Mouse (Mus musculus) stomach, postnatal 0 days (tissue): ENCODE results near the gene Msantd4. TPM values are rescaled to one million over a fixed set of nuclear protein-coding genes. Genes with fewer than 3 reads are reported as not detected.
"Not testable (repeated sequence)": the region's sequence is repeated elsewhere in the genome, so short reads cannot be mapped to it uniquely, and the experiment has no call there.

Experiments used
- ATAC-seq: fragments of 200-750 bp; cut with Nextera tagmentation; 2 replicates; pipeline ENCODE4 v1.8.0; 2017; ENCODE audit not compliant: low FRiP score, low TSS enrichment
- DNase-seq: peaks from one replicate; pipeline ENCODE4 v3.0.0-alpha.2; 2016; ENCODE audit warnings: low spot score
- H3K27ac ChIP-seq: fragments of 300-500 bp; sonication (generic); replicated peaks from 2 replicates; pipeline ENCODE4 v1.5.1; 2014; ENCODE audit warnings: mild to moderate bottlenecking, control low read depth
- H3K27me3 ChIP-seq: fragments of 300-500 bp; sonication (generic); 2 replicates; pipeline ENCODE4 v1.6.1; 2014; ENCODE audit warnings: low read length; ENCODE audit not compliant: control insufficient read depth, insufficient read depth
- H3K36me3 ChIP-seq: fragments of 300-500 bp; sonication (generic); 2 replicates; pipeline ENCODE4 v1.6.1; 2014; ENCODE audit warnings: low read length, mixed read lengths; ENCODE audit not compliant: control insufficient read depth, insufficient read depth
- H3K4me1 ChIP-seq: fragments of 300-500 bp; sonication (generic); replicated peaks from 2 replicates; pipeline ENCODE4 v1.6.1; 2014; ENCODE audit warnings: antibody characterized with exemption; ENCODE audit not compliant: control insufficient read depth, insufficient read depth
- H3K4me2 ChIP-seq: fragments of 300-500 bp; sonication (generic); replicated peaks from 2 replicates; pipeline ENCODE4 v1.6.1; 2014; ENCODE audit warnings: low read depth, mild to moderate bottlenecking, control low read depth, moderate library complexity
- H3K4me3 ChIP-seq: fragments of 300-500 bp; sonication (generic); 2 replicates; pipeline ENCODE4 v1.5.1; 2014; ENCODE audit warnings: low read depth, low read length, control low read depth
- H3K9ac ChIP-seq: fragments of 300-500 bp; sonication (generic); 2 replicates; pipeline ENCODE4 v1.6.1; 2014; ENCODE audit warnings: mild to moderate bottlenecking, low read length, control low read depth, mixed read lengths
- H3K9me3 ChIP-seq: fragments of 300-500 bp; sonication (generic); 2 replicates; pipeline ENCODE4 v1.6.1; 2016; ENCODE audit warnings: low read length; ENCODE audit not compliant: control insufficient read depth
- CTCF ChIP-seq: IDR thresholded peaks from 2 replicates; pipeline ENCODE4 v1.5.1; 2016; ENCODE audit warnings: antibody characterized with exemption, low read depth, mild to moderate bottlenecking, moderate library complexity
- EP300 ChIP-seq: optimal IDR thresholded peaks from 2 replicates; pipeline ENCODE3; 2016; ENCODE audit warnings: antibody characterized with exemption
- WGBS: fragments of 180-500 bp; shearing (Covaris S2); extraction: QIAGEN DNeasy Blood & Tissue Kit; methylation state at CpG from one replicate; pipeline ENCODE4 v1.1.7; 2014; 5-methylcytosine and 5-hydroxymethylcytosine counted together
- microRNA-seq: library from miRNA; unstranded; fragments of <30 nt; microRNA quantifications from one replicate; pipeline ENCODE4, GENCODE M21; 2016
- polyA plus RNA-seq: library from polyadenylated mRNA; unstranded; fragments of >200 nt; fragmentation: Nextera tagmentation; extraction: Ambion mirVana; gene quantifications from 2 replicates; pipeline ENCODE4 v1.2.1, GENCODE M21; 2015

Gene Msantd4
- polyA plus RNA-seq, result 19.1 and 19.7 TPM in 2 replicates

DNA sequence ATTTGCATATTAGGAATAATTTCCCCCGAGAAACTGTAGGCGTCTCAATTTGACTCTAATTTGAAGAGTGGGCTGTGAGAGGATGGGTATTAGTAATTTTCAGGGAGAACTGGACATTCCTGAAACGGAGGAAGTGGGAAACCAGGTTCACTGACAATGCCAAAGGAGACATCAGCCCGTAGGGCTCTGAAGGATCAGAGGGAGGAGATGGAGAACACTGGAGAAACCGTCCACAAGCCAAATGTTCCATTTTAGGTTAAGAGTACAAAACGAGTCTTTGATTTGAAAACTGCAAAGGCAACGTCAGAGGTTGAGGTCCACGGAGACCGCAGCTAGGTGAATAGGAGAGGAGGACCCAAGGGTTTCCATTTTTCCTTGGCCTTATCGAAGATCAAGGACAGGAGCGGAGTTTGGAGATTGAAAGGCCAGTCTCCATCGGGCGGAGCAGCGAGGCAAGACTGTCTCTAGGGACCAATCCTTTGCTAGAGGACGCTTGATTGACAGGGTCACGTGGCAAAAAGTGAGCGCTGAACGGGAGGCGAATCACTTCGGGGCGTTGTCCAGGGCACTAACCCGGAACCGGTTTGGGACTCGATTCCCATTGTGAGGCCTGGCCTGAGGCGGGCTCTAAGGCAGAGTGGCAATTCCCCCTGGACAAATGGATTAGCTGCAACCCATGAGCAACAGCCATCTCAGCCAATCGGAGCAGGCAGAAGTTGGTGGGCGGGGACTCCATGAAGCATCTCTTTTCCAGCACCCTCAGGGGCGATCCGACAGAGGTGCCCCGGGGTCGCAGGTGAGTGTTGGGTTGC is at the start of gene Msantd4:
Gene Msantd4 (plus strand): TSS at position 735 of the 812 bp plus-strand sequence.
- no peaks in the 10 kb centered on the region for H3K9me3 ChIP-seq
- ATAC-seq (peak; percentile 100), DNase-seq (peak; percentile 97)
- peak within 1 kb of the TSS; percentile 81 for H3K4me3 ChIP-seq
- peak within 1 kb of the TSS; percentile 74 for H3K27ac ChIP-seq
- TF ChIP-seq CTCF, result no peak; the same call in 1 of the 2 replicates
- no peak for TF ChIP-seq EP300
- H3K4me1 ChIP-seq, result no peaks in the 10 kb centered on the region
- H3K36me3 ChIP-seq, result 0 out of 2 replicates have a peak, but pooled peaks cover 3% of the 10 kb centered on the region
- peak within 1 kb of the TSS; percentile 74 for H3K9ac ChIP-seq
- peak within 1 kb of the TSS; percentile 74 for H3K4me2 ChIP-seq
- H3K27me3 ChIP-seq, result no peaks in the 10 kb centered on the region
- 3% methylated on average over 31 of the region's 31 CpGs for WGBS

DNA sequence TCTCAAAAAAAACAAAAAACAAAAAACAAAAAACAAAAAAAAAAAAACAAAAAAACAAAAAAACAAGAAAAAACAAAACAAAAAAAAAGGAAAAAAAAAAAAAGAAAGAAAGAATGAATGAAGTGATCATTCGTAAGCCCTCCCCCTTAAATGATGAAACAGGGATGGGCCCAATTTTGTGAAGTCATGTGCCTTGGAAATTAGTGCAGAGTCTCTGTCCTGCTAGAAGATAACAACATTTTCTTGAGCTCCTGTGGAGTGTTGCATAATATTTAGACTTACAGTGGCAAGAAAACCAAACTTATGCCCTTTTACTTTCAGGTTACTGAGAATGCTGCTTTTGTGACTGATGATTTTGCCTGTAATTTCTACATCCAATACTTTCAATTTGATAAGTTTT is 23.2 kb upstream of the Msantd4 start:
- TF ChIP-seq CTCF, result no peak
- TF ChIP-seq EP300, result no peak
- 89% methylated on average over 1 of the region's 1 CpGs for WGBS
- no peaks in the 10 kb centered on the region for H3K27me3 ChIP-seq
- H3K36me3 ChIP-seq, result no peaks in the 10 kb centered on the region
- no peak overlapping the region for H3K4me2 ChIP-seq
- no peaks in the 10 kb centered on the region for H3K9me3 ChIP-seq
- H3K9ac ChIP-seq, result no peak overlapping the region
- no peak for DNase-seq
- H3K27ac ChIP-seq, result no peak overlapping the region
- no peak overlapping the region for H3K4me3 ChIP-seq
- H3K4me1 ChIP-seq, result no peaks in the 10 kb centered on the region
- no peak for ATAC-seq

GRCm38 (mm10) chr9:4376640-4377120 is 318 bp downstream of the Msantd4 start:
- H3K36me3 ChIP-seq, result 0 out of 2 replicates have a peak, but pooled peaks cover 3% of the 10 kb centered on the region
- under 1% methylated on average over 15 of the region's 15 CpGs for WGBS
- DNase-seq (no peak), ATAC-seq (peak; percentile 58; the same call in 1 of the 2 replicates)
- TF ChIP-seq EP300 (no peak), CTCF (no peak)
- no peaks in the 10 kb centered on the region for H3K27me3 ChIP-seq
- H3K4me3 ChIP-seq, result peak overlapping the region; percentile 81
- no peaks in the 10 kb centered on the region for H3K4me1 ChIP-seq
- H3K4me2 ChIP-seq, result peak overlapping the region; percentile 74
- no peaks in the 10 kb centered on the region for H3K9me3 ChIP-seq
- H3K9ac ChIP-seq, result peak overlapping the region; percentile 74
- peak overlapping the region; percentile 65 for H3K27ac ChIP-seq

DNA sequence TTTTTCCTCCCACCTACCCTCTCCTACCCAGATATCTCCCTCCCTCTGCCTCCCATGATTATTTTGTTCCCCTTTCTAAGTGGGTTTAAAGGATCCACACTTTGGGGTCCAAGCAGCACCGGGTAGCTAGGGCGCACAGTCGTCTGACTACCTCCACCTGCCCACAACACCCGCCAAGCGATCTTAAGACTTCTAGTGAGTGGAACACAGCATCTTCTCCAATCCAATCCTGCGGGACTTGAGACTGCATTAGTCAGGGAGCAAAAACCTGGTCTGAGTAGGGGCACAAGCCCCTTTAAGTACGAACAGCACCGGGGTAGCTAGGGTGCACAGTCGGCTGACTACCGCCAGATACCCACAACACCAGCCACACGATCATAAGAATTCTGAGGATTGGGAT is 24.4 kb downstream of the Msantd4 start:
- 95% methylated on average over 11 of the region's 11 CpGs for WGBS
- not testable (repeated sequence) for ATAC-seq

More for the DNA sequence above, 24.4 kb downstream of the Msantd4 start:
- not testable (repeated sequence) for H3K27me3 ChIP-seq, H3K4me3 ChIP-seq, H3K27ac ChIP-seq, H3K9ac ChIP-seq, H3K9me3 ChIP-seq, H3K4me2 ChIP-seq, H3K4me1 ChIP-seq, DNase-seq, H3K36me3 ChIP-seq

Small RNA genes lying within 50 kb of the gene (microRNA-seq; reads per million reads assigned to microRNA genes)
- gene Gm23992, result not detected

Other genes starting within 250 kb of the Msantd4 start
- gene Aasdhppt, start 67.1 kb upstream of the Msantd4 start, polyA plus RNA-seq, result 28.5 and 29.9 TPM in 2 replicates
- gene Kbtbd3, start 66.7 kb upstream of the Msantd4 start, polyA plus RNA-seq, result 7.9 and 8.9 TPM in 2 replicates